Mouse (Mus musculus) embryonic facial prominence, embryonic 13.5 days (tissue): ENCODE measurements around the gene Rrp1b. TPM values are rescaled to one million over a fixed set of nuclear protein-coding genes. Genes with fewer than 3 reads are reported as not detected.

Source experiments
- ATAC-seq: fragments of 200-750 bp; cut with Nextera tagmentation; 2 replicates; pipeline ENCODE4 v1.8.0; 2017; ENCODE audit warnings: low read depth; ENCODE audit not compliant: insufficient number of reproducible peaks, insufficient read depth, low FRiP score, low TSS enrichment
- H3K27ac ChIP-seq: fragments of 300-500 bp; sonication (generic); 2 replicates; pipeline ENCODE4 v1.5.1; 2015; ENCODE audit warnings: moderate library complexity, mild to moderate bottlenecking, inconsistent platforms
- H3K27me3 ChIP-seq: fragments of 300-500 bp; sonication (generic); 2 replicates; pipeline ENCODE4 v1.6.1; 2015; ENCODE audit warnings: mild to moderate bottlenecking, inconsistent platforms
- H3K36me3 ChIP-seq: fragments of 300-500 bp; sonication (generic); 2 replicates; pipeline ENCODE4 v1.6.1; 2015; ENCODE audit warnings: mild to moderate bottlenecking, inconsistent platforms
- H3K4me1 ChIP-seq: fragments of 300-500 bp; sonication (generic); 2 replicates; pipeline ENCODE4 v1.6.1; 2015; ENCODE audit warnings: inconsistent platforms
- H3K4me2 ChIP-seq: fragments of 300-500 bp; sonication (generic); 2 replicates; pipeline ENCODE4 v1.6.1; 2015; ENCODE audit warnings: moderate library complexity, mild to moderate bottlenecking, inconsistent platforms
- H3K4me3 ChIP-seq: fragments of 300-500 bp; sonication (generic); 2 replicates; pipeline ENCODE4 v1.5.1; 2015; ENCODE audit warnings: mild to moderate bottlenecking, inconsistent platforms
- H3K9ac ChIP-seq: fragments of 300-500 bp; sonication (generic); 2 replicates; pipeline ENCODE4 v1.6.1; 2015; ENCODE audit warnings: mild to moderate bottlenecking, inconsistent platforms
- H3K9me3 ChIP-seq: fragments of 300-500 bp; sonication (generic); 2 replicates; pipeline ENCODE4 v1.6.1; 2016; ENCODE audit warnings: inconsistent platforms
- WGBS: fragments of 180-500 bp; shearing (Covaris S2); methylation state at CpG from one replicate; pipeline ENCODE4 v1.1.7; 2015; ENCODE audit warnings: mixed read lengths; 5-methylcytosine and 5-hydroxymethylcytosine counted together
- polyA plus RNA-seq: library from polyadenylated mRNA; unstranded; fragments of >200 nt; fragmentation: Nextera tagmentation; extraction: Ambion mirVana; gene quantifications from 2 replicates; pipeline ENCODE4 v1.2.1, GENCODE M21; 2015

Gene Rrp1b
- polyA plus RNA-seq, 1 experiment from 2014 or later, result 82.2 TPM

GRCm38 (mm10) chr17:32109201-32109940 is 73.5 kb downstream of the Rrp1b start:
- peaks cover 25% of the 10 kb centered on the region for H3K4me1 ChIP-seq
- H3K9me3 ChIP-seq, result no peaks in the 10 kb centered on the region
- H3K4me3 ChIP-seq, result no peak overlapping the region
- H3K27ac ChIP-seq, result no peak overlapping the region
- no peak for ATAC-seq
- H3K27me3 ChIP-seq, result peaks cover 22% of the 10 kb centered on the region
- H3K36me3 ChIP-seq, result no peaks in the 10 kb centered on the region
- H3K4me2 ChIP-seq, result no peak overlapping the region
- 68% methylated on average over 6 of the region's 6 CpGs for WGBS
- H3K9ac ChIP-seq, result no peak overlapping the region

GRCm38 (mm10) chr17:32110424-32110823 is 74.5 kb downstream of the Rrp1b start:
- no peaks in the 10 kb centered on the region for H3K9me3 ChIP-seq
- ATAC-seq, result no peak
- H3K36me3 ChIP-seq, result no peaks in the 10 kb centered on the region
- no peak overlapping the region for H3K4me3 ChIP-seq
- H3K27ac ChIP-seq, result 0 out of 2 replicates have a peak overlapping the region, but pooled peaks have one; percentile 16
- 52% methylated on average over 2 of the region's 2 CpGs for WGBS
- H3K4me1 ChIP-seq, result peaks cover 27% of the 10 kb centered on the region
- H3K4me2 ChIP-seq, result no peak overlapping the region
- no peak overlapping the region for H3K9ac ChIP-seq
- peaks cover 17% of the 10 kb centered on the region for H3K27me3 ChIP-seq

GRCm38 (mm10) chr17:32110980-32111780 is 75.3 kb downstream of the Rrp1b start:
- no peak overlapping the region for H3K4me3 ChIP-seq
- peaks cover 17% of the 10 kb centered on the region for H3K27me3 ChIP-seq
- no peak overlapping the region for H3K9ac ChIP-seq
- H3K27ac ChIP-seq, result no peak overlapping the region
- 76% methylated on average over 10 of the region's 10 CpGs for WGBS
- ATAC-seq, result no peak
- H3K4me1 ChIP-seq, result peaks cover 27% of the 10 kb centered on the region
- no peaks in the 10 kb centered on the region for H3K36me3 ChIP-seq
- H3K4me2 ChIP-seq, result no peak overlapping the region
- H3K9me3 ChIP-seq, result no peaks in the 10 kb centered on the region

Other genes with a start within 250 kb of the Rrp1b start
- 15.6 and 17.1 TPM in 2 replicates for gene Sik1, start 180.3 kb upstream of the Rrp1b start, polyA plus RNA-seq
- 0.41 and 0.56 TPM in 2 replicates for gene Hsf2bp, start 249 bp downstream of the Rrp1b start, polyA plus RNA-seq
- gene Notch3, start 130.8 kb downstream of the Rrp1b start, polyA plus RNA-seq, result 16.1 and 16.8 TPM in 2 replicates
- gene Ephx3, start 153.4 kb downstream of the Rrp1b start, polyA plus RNA-seq, result 0.77 and 1.1 TPM in 2 replicates
- 106 and 117 TPM in 2 replicates for gene Brd4, start 248.6 kb downstream of the Rrp1b start, polyA plus RNA-seq